Mouse (Mus musculus) forebrain, embryonic 12.5 days (tissue): ENCODE measurements at regions not wholly inside any gene's neighbourhood (a gene's known extent, or its start where the extent isn't known, plus 50 kb on each side); places are given as distances from the start of the nearest gene placed in this dataset.
"Not testable (repeated sequence)": the region's sequence is repeated elsewhere in the genome, so short reads cannot be mapped to it uniquely, and the experiment has no call there.

Experiments used
- ATAC-seq: fragments of 200-750 bp; cut with Nextera tagmentation; 2 replicates; pipeline ENCODE4 v1.8.0; 2017; ENCODE audit warnings: moderate TSS enrichment; ENCODE audit not compliant: low FRiP score
- H3K27ac ChIP-seq: fragments of 300-500 bp; sonication (generic); 2 replicates; pipeline ENCODE4 v1.5.1; 2016; ENCODE audit warnings: mild to moderate bottlenecking
- H3K27me3 ChIP-seq: fragments of 300-500 bp; sonication (generic); 2 replicates; pipeline ENCODE4 v1.6.1; 2016; ENCODE audit warnings: mild to moderate bottlenecking
- H3K36me3 ChIP-seq: fragments of 300-500 bp; sonication (generic); replicated peaks from 2 replicates; pipeline ENCODE4 v1.6.1; 2016; ENCODE audit warnings: mild to moderate bottlenecking
- H3K4me1 ChIP-seq: fragments of 300-500 bp; sonication (generic); 2 replicates; pipeline ENCODE4 v1.6.1; 2016
- H3K4me2 ChIP-seq: fragments of 300-500 bp; sonication (generic); 2 replicates; pipeline ENCODE4 v1.6.1; 2016; ENCODE audit warnings: mild to moderate bottlenecking, moderate library complexity
- H3K4me3 ChIP-seq: fragments of 300-500 bp; sonication (generic); replicated peaks from 2 replicates; pipeline ENCODE4 v1.5.1; 2016; ENCODE audit warnings: mild to moderate bottlenecking
- H3K9ac ChIP-seq: fragments of 300-500 bp; sonication (generic); 2 replicates; pipeline ENCODE4 v1.6.1; 2016; ENCODE audit warnings: mild to moderate bottlenecking
- H3K9me3 ChIP-seq: fragments of 300-500 bp; sonication (generic); 2 replicates; pipeline ENCODE4 v1.6.1; 2016
- WGBS: fragments of 180-500 bp; shearing (Covaris S2); methylation state at CpG from one replicate; pipeline ENCODE4 v1.1.7; 2016; 5-methylcytosine and 5-hydroxymethylcytosine counted together

DNA sequence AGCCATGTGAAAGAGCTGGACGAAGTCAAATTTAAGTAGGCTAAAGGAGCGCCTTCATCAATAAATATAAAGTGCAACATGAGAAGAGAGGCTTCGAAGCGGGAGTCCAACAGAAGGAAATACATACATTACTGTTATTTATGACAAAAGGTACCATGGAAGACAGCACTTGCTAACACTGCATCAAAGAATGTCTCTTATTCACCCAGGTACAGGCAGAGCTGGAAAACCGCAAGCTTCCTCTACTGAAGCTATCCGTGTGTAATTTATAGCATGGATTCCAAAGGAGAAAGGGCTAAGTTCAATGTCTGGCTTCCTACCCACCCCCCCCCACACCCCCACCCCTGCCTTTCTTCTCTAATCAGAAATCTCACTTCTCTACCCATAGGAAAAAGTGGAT, 166.7 kb upstream of the Gm21293 start:
- no peak overlapping the region for H3K27ac ChIP-seq
- H3K4me3 ChIP-seq: no peak overlapping the region
- 87% methylated on average over 6 of the region's 6 CpGs for WGBS
- H3K9ac ChIP-seq: no peak overlapping the region
- H3K4me1 ChIP-seq: no peaks in the 10 kb centered on the region
- no peak for ATAC-seq
- no peak overlapping the region for H3K4me2 ChIP-seq
- H3K9me3 ChIP-seq: no peaks in the 10 kb centered on the region
- no peaks in the 10 kb centered on the region for H3K27me3 ChIP-seq
- no peaks in the 10 kb centered on the region for H3K36me3 ChIP-seq

GRCm38 (mm10) chr10:103984287-103984956, 158.4 kb upstream of the Gm21293 start:
- H3K36me3 ChIP-seq: no peaks in the 10 kb centered on the region
- no peaks in the 10 kb centered on the region for H3K4me1 ChIP-seq
- H3K27me3 ChIP-seq: no peaks in the 10 kb centered on the region
- H3K4me2 ChIP-seq: no peak overlapping the region
- H3K4me3 ChIP-seq: no peak overlapping the region
- WGBS: 67% methylated on average over 1 of the region's 1 CpGs
- no peaks in the 10 kb centered on the region for H3K9me3 ChIP-seq
- H3K9ac ChIP-seq: no peak overlapping the region
- no peak overlapping the region for H3K27ac ChIP-seq
- no peak for ATAC-seq

DNA sequence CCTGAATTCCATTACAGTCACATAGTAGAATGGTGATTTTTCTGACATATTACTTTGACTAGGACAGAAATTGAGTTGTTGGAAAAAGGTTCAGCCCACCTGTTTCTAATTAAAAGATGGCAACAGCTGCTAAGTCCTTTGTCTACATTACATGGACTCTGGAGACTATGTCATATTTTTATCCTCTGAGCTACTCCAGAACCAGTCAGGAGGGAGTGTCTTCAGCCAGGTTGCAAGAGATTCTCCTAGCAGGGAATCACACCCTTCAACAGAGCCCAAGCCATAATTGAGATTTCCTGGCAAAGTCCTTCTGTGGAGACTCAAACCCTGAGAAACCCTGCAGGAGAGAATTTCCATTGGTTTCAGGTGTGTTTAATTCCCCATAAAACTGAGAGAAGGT, 123.2 kb upstream of the Gm21293 start:
- H3K9me3 ChIP-seq: no peaks in the 10 kb centered on the region
- no peak overlapping the region for H3K4me2 ChIP-seq
- no peak overlapping the region for H3K27ac ChIP-seq
- no peaks in the 10 kb centered on the region for H3K27me3 ChIP-seq
- no peaks in the 10 kb centered on the region for H3K4me1 ChIP-seq
- H3K4me3 ChIP-seq: no peak overlapping the region
- H3K9ac ChIP-seq: no peak overlapping the region
- H3K36me3 ChIP-seq: no peaks in the 10 kb centered on the region
- no peak for ATAC-seq

DNA sequence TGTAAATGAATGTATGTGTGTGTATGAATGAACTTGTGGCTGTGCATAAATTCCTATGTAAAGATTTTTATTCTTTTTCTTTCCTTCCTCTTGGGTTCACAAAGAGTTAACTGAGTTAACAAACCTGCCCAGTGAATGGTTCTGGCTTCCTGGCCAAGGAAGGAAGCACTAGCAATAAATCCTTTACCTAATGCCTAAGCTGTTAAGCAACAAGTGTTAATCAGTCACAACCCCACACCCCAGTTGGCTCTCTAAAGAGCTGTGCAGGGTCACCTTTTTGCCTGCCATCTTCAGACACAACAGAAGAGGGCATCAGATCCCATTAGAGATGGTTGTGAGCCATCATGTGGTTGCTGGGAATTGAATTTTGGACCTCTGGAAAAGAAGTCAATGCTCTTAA, 121.2 kb upstream of the Gm21293 start:
- H3K4me3 ChIP-seq: no peak overlapping the region
- no peak overlapping the region for H3K9ac ChIP-seq
- no peak for ATAC-seq
- no peaks in the 10 kb centered on the region for H3K36me3 ChIP-seq
- H3K4me1 ChIP-seq: no peaks in the 10 kb centered on the region
- no peak overlapping the region for H3K27ac ChIP-seq
- no peaks in the 10 kb centered on the region for H3K27me3 ChIP-seq
- no peak overlapping the region for H3K4me2 ChIP-seq
- no peaks in the 10 kb centered on the region for H3K9me3 ChIP-seq

- Histone ChIP-seq H3K9me3 (no peaks in the 10 kb centered on the region), H3K4me3 (no peak overlapping the region), H3K4me2 (no peak overlapping the region), H3K27me3 (no peaks in the 10 kb centered on the region), H3K27ac (no peak overlapping the region), H3K4me1 (no peaks in the 10 kb centered on the region), H3K36me3 (no peaks in the 10 kb centered on the region), H3K9ac (no peak overlapping the region)
- no peak for ATAC-seq
- WGBS: 64% methylated on average over 1 of the region's 1 CpGs
Observed at GRCm38 (mm10) chr10:104028162-104028561, 114.6 kb upstream of the Gm21293 start.

DNA sequence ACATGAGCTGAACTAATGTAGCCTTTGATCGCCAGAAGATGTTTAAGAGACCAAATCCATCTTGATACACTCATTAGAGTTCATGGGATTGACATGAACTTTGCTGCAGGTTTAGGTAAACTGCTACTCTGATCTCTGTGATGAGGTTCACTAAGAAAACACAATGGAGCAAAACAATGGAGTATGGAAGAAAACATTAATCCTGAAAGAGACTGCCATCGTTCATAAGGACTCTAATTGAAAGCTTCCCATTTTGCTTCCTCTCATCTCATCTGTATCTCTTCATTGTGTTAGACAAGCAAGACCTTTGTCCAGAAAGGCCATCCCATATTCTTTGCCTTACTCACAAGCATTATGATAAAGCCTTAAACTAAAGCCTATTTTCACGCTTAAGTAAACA, 110.0 kb upstream of the Gm21293 start:
- Histone ChIP-seq H3K4me1 (no peaks in the 10 kb centered on the region), H3K9ac (no peak overlapping the region), H3K4me3 (no peak overlapping the region), H3K36me3 (no peaks in the 10 kb centered on the region), H3K27me3 (no peaks in the 10 kb centered on the region), H3K4me2 (no peak overlapping the region), H3K27ac (no peak overlapping the region), H3K9me3 (no peaks in the 10 kb centered on the region)
- 66% methylated on average over 3 of the region's 3 CpGs for WGBS
- no peak for ATAC-seq

GRCm38 (mm10) chr10:104041729-104042386, 100.9 kb upstream of the Gm21293 start:
- not testable (repeated sequence) for H3K9me3 ChIP-seq, H3K4me2 ChIP-seq, H3K27ac ChIP-seq, H3K9ac ChIP-seq, H3K4me3 ChIP-seq, ATAC-seq, H3K36me3 ChIP-seq, H3K4me1 ChIP-seq, H3K27me3 ChIP-seq
- 77% methylated on average over 2 of the region's 2 CpGs for WGBS

GRCm38 (mm10) chr10:104042387-104042775, 100.4 kb upstream of the Gm21293 start:
- no peaks in the 10 kb centered on the region for H3K9me3 ChIP-seq
- H3K4me3 ChIP-seq: no peak overlapping the region
- no peak overlapping the region for H3K9ac ChIP-seq
- no peaks in the 10 kb centered on the region for H3K36me3 ChIP-seq
- no peak overlapping the region for H3K27ac ChIP-seq
- WGBS: 88% methylated on average over 1 of the region's 1 CpGs
- no peaks in the 10 kb centered on the region for H3K4me1 ChIP-seq
- H3K4me2 ChIP-seq: no peak overlapping the region
- no peaks in the 10 kb centered on the region for H3K27me3 ChIP-seq
- no peak for ATAC-seq

- ATAC-seq: no peak
- WGBS: 90% methylated on average over 1 of the region's 1 CpGs
- no peak overlapping the region for H3K4me3 ChIP-seq
- H3K9me3 ChIP-seq: no peaks in the 10 kb centered on the region
- H3K27me3 ChIP-seq: no peaks in the 10 kb centered on the region
- H3K4me2 ChIP-seq: no peak overlapping the region
- H3K36me3 ChIP-seq: no peaks in the 10 kb centered on the region
- no peak overlapping the region for H3K9ac ChIP-seq
- no peak overlapping the region for H3K27ac ChIP-seq
- H3K4me1 ChIP-seq: no peaks in the 10 kb centered on the region
Observed at GRCm38 (mm10) chr10:104043569-104043968, 99.2 kb upstream of the Gm21293 start.
